Mouse (Mus musculus): Measurements from ENCODE around the gene Gipr.
"Not testable (repeated sequence)": the region's sequence is repeated elsewhere in the genome, so short reads cannot be mapped to it uniquely, and the experiment has no call there.

Gene Gipr

DNA sequence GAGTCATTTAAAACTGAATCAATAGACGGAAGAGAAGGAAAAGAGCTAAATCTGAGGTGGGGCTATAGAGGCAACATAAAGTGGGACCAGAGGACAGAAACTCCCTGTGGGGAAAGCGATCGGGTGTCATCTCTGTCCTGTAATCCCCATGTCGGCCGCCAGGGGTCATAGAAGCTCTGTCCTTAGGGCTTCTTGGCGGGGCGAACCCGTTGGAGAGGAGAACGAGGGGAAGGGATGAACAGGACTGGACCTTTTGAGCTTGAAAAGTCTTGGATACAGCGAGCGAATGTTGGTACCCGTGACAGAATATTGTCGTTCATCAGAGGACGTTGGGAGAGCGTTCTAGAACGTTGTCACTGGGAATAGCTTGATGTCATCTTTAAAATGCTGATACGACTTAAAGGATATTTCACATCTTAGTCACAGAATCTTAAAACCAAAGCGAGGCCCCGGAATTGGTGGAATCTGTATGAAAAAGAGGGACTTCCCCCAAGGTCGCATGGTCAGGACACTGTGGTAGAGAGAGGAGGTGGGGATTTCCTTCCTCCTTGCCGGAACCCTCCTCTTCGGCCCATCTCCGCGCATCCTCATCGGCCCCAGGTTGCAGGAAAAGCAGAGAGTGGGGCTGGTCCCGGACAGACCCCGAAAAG is 12.6 kb upstream of the Gipr start:
- DNase-seq (ENCODE audit: low spot score) = peak; percentile 88

DNA sequence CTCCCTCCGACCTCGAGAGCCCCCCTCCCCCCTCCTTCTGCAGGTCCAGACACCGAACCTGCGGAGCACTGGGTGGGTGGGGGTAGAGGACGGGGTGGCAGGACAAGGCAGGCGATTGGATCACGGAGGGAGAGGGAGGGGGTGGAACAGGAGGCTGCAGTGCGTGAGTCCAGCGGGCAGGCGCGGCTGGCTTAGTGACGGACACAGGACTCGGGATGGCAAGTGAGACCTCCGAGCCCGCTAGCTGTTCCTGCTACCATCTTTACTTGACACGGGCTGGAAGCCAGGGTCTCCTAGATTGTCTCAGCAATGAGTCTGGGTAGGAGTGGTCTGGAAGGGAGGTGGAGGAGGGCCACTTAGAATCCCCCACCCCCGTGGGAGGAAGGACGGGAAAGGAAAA is 12.1 kb upstream of the Gipr start:
- no peak for DNase-seq (ENCODE audit: low spot score)

DNA sequence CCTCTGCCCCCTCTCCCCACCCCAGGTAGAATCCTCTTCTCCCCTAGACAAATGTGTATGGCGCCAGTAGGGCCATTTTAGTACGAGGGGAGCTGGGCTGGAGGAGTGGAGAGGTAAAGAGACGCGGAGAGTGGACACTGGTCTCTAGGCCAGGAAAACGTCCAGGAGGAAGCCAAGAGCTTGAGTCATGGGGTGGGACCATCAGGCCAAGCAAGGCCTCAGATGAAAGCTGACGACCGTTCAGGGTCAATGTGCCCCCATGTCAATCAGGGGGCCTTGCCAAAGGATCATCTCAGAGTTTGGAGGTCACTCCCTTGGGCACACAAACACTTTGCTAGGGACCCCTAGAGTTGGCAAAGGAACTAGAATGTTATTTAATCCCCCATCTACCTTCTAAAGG is 11.3 kb upstream of the Gipr start:
- DNase-seq (ENCODE audit: low spot score) = no peak

DNA sequence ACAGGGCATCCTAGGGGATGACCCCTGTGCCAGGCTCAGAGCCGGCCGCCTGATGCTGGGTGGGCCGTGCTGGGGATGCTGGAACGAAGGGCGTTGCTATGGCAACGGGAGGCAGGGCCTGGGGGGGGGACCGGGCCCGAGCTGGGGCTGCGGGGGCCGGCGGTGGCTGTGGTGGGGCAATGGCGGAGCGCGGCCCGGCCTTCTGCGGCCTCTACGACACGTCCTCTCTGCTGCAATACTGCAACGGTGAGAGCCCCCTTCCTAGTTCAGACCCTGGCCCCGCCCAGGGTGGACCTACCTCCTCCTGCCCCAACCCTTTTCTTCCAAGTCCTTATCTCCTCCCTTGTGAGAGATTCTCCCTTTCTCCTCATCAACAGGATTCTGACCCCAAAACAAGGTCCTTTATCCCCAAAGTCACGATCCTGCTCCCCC is 10.6 kb upstream of the Gipr start:
- no peak for DNase-seq (ENCODE audit: low spot score)

DNA sequence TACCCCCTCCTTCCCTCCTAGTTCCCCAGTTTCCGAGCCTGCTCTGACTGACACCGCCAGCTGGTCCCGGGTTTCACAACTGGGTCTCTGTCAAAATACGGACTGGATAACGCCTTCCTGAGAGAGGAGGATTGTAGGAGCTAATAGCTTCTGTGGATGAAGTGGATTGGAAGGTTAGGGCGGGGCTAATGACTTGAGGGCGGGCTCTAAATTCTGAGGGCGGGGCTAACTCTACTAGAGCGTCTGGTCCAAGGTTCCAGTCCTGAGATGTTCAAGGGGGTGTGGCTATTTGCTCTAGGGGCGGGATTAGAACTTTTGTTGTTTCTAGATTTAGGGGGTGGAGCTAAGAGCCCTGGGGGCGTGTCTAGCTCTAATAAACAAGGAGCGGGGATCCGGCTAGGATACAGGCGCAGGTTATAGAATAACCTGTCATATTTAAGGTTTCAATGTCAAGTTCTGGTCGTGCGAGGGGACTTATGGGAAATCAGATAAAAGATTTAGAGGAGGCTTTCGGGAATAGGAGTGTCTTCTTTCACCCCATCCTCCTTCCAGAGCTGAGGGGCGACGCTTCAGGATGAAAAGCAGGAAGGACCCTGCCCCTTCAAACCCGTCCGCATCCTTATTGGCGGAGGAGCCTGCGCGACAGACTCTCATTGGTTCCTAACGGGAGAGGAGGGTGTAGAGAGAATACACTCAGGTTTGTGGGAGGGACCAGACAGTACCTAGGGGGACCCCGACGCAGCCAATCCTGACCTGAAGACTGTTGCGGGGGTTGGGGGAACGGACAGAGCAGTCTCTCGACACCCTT is 10.0 kb upstream of the Gipr start, which contains the start of gene Eml2:
Eml2 (plus strand) TSS at position 714 of the 808 bp plus-strand sequence.
- peak; percentile 82 for DNase-seq (ENCODE audit: low spot score)

DNA sequence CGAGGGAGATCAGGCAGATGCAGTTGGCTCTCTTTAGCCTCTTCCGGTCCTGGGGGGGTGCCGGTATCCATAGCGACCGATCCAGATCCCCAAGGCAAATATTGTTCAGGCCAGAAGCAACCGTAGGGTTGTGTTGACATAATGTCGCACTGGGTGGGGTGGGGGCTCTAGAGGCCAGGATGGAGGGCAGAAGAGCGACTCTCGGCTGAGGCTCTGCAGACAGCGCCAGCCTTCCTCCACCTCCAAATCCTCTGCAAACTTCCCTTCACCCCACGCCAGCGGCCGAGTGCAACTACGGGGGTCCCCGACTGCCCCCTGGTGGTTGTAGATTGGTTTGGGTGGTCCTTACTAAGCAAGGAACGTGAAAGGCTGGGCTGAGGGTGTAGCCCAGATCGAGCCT is 6.9 kb upstream of the Gipr start:
- DNase-seq (ENCODE audit: low spot score) = peak; percentile 93

DNA sequence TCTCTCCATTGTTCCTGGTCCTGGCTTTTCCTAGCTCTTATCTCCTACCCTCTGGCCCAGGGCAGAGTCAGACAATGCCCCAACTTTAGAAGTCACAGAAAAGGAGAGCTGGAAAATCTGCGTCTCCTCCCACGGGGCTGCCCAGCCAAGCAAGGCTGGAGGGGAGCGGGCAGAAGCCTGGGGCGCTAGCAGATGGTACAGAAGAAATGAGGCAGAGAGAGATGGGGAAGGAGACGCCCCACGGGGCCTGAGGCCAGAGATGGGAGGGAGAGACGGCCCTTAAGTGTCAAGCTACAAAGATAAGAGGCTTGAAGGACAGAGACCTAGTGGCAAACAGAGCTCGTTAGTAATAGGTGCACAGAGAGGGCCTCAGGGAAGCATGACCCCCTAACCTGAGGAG is 5.9 kb upstream of the Gipr start:
- DNase-seq (ENCODE audit: low spot score) = no peak

DNA sequence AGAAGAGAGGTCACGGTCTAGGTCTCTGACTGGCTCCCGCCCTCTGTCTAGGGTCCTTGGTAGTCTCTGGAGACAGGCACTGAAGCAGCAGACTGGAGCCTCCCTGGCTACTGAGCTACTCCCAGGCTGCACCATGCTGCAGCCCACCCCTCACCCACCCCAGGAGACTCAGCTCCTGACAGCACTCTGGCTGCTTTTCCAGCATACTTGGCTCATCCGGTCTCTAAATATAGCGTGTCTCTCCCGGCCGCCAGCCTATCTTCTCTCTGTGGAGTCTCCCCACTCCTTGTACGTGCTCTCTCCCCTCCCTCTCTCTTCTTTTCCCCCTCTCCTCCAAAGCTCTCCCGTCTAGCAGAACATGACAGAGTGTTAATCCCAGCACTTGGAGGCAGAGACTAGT is 4.2 kb upstream of the Gipr start:
- no peak for DNase-seq (ENCODE audit: low spot score)

DNA sequence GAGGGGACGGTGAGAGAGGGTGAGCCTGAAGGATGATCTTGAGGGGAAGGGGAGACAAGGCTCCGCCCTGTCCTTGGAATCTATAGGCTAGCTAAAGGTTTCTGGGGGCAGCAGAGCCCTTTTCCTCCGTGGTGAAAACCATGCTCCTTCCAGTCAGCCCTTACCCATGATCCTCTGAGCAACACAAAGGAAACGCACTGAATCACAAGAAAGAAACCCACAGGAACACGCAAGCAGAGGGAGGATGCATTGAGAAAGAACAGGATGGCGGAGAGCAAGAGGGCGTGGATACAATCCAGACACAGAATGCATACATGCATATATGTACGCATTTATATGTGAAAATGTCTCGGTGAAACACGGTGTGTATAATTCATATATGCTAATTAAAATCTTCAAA is 3.6 kb upstream of the Gipr start:
- DNase-seq (ENCODE audit: low spot score) = no peak

DNA sequence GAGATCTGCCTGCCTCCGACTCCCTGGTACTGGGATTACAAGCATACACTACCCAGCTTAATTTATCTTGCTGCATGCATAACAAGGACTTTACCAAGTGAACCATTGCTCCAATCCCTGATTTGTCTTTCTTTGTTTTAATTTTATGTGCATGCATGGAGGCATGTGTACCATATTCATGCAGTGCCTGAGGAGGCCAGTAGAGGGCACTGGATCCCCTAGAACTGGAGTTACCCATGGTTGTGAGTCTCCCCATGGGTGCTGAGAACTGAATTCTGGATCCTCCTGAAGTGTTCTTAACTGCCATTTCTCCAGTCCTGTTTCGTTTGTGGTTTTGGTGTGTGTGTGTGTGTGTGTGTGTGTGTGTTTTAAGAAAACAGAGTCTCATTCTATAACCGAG is 1.1 kb upstream of the Gipr start:
- no peak for DNase-seq (ENCODE audit: low spot score)

DNA sequence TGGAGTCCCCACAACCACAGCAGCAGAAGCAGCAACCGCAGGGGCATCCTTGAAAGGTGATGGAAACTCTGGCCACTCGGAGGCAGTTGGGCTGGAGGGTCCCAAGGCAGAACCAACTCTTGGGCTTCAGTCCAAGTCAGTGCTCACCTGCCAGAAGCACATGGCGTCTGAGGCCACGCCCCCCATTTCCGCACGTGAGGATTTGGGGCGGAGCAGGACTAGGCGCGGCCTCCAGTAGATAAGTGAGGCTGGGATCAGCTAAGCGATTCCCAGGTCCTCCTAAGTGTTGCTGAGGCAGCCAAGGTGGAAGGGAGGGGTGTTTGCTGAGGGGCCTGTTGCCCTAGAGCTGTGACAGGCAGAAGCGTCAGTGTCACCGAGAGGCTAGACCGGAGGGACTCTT is 949 bp downstream of the Gipr start:
- no peak for DNase-seq (ENCODE audit: low spot score)

DNA sequence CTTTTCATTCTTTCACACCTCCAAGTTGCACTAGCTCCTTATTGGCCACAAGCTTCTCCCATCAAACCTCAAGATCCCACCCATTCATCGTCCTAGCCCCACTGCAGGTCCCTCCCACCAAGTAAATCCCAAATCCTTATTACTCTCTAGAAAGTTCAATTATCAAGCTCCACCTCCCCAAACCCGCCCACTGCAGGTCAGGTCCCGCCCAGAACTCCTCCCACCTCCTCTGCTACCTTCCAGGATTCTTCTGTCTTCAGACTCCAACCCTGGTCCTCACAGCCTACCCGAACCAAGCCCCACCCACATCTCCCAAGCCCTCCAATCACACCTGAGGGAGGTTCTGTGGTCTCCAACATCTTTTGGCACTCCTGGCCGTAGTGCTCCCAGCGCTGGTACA is 1.7 kb downstream of the Gipr start:
- peak; percentile 56 for DNase-seq (ENCODE audit: low spot score)

DNA sequence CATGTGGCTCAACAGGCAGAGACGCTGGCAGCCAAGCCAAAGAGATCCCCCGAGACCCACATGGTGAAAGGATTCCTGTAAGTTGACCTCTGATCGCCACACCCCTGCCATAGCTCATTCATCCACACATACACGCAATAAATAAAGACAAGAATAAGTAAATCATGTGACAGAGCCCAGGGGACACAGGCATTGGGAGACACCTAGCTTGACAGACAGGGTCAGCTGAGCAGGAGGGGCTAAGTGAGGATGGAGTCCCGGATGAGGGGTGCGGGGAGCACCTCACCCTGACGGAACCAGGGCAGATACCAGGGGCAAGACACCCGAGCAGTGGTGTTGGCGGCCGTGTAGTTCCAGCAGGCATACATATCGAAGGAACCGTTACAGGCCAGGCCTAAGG is 2.2 kb downstream of the Gipr start:
- DNase-seq (ENCODE audit: low spot score) = no peak

DNA sequence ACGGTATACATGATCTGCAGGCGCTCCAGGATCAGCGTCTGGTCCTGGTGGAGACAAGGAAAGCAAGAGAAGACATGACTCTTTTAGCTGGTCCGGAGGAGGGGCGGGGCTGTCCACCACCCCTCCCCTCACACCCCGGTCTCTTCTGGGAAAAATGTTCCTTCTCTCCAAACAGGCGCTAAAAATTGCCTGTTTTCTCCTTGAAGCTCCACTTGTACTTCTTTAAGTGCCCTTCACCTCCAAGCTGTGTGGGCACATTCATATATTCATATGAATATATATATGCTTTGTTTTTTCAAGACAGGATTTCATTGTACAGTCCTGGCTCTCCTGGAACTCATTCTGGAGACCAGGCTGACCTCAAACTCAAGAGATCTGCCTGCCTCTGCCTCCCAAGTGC is 3.0 kb downstream of the Gipr start:
- no peak for DNase-seq (ENCODE audit: low spot score)

DNA sequence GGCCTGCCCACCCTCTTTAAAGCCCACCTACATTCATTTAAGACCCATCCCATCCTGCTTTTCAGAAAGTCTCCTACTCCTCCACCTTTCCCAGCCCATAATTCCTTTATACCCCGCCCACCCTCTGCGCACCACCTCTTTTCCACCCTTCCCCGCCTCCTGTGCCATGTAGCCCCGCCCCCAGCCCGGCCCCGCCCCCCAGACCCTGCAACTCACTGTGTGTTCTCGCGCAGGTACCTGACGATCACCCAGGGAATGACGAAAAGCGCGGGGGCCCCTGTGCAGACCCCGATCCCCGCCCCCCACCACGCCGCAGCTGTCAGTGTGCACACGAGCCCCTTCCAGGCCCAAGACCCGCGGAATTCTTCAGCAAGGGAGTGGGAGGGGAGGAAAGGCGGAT is 5.8 kb downstream of the Gipr start:
- DNase-seq (ENCODE audit: low spot score) = peak; percentile 64

DNA sequence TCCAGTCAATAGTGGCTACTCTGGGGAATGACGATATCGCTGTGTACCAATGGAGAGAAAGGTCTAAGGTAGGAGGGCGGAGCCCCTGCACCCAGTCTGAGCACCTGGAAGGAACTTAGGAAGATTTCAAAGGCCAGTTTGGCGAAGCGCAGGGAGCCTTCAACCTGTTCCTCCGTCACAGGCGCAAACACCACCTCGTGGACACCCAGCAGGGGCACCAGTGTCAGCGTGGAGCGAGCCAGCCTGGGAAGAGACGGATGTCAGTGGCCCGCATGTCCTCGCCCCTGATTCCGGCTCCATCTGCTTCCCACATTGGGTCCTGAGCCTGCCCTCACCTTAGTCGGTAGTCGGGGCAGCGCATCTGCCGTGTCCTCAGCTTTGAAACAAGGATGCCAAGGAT is 6.5 kb downstream of the Gipr start:
- no peak for DNase-seq (ENCODE audit: low spot score)

DNA sequence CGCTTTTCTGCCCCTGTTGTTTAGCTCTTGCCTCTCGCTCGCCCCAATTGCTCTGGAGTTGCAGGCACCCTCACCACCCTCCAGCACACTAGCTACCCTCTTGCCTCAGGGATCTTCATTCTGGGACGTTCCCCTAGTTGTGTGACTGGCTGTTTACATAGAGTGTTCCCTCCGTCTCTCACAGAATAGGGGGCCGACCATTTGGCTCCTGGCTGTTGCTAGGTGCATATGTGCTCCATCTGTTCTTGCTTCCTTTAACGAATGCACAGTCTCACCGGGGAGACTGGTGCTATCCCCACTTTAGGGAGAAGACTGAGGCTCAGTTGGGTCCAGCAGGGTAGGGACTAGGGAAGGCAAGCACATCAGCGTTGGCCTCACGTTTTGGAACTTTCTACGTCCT is 7.3 kb downstream of the Gipr start:
- no peak for DNase-seq (ENCODE audit: low spot score)

DNA sequence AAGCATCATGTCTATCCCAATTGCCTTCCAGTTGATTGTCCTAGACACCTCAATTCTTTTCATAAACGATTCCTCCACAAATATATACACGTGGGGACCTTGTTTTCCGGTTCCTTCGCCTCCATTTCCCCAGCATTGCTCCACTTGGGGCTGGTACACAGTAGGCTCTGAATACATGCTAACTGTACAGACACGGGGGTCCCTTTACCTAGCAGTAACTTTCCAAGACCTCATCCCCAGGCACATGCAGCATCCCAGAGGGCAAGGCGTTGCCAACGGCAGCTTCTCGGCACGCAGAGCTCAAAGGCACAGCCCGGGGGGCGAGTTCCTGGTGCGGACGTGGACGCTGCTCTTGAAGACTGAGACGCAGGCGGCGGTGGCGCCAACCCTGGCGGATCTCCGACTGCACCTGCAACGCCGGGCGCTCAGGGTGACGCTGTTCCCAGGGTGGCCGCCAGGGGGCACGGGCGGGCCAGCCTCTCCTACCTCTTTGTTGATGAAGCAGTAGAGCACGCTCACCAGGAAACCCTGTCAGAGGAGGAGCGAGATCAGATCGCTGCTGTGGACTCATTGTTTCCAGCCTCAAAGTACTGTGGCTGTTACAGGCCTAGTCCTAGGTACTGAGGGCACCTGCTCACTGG is 8.6 kb downstream of the Gipr start:
- DNase-seq (ENCODE audit: low spot score) = peak; percentile 88

DNA sequence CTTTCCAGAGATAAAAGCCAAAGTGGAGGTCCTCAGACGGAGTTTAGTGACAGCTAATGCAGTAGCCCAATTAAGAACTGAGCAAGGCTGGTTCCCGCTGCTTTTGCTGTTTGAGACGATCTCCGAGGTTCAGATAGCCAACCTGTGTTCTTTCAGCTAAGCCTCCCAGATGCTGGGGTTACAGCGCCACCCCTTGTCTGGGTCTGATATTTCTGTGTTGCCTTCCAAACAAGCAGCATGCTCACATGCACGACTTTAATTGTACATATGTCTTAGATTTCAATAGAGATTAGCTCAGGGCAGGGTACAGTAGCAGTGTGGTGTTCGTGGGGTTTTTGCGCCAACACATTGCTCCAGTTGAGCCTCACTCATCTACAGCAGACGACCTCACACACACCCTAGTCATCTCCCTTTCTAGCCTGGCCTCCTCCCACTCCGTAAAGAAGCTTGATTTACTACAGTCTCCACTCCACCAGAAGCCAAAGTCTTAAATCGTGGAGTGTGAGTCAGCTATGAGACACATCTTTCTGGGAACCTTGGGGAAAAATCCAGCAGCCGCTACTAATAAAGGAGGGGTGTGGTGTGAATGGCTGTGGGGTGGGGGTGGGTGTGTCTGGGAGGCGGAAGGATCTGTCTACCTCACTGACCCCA is 10.0 kb downstream of the Gipr start:
- no peak for DNase-seq (ENCODE audit: low spot score)

DNA sequence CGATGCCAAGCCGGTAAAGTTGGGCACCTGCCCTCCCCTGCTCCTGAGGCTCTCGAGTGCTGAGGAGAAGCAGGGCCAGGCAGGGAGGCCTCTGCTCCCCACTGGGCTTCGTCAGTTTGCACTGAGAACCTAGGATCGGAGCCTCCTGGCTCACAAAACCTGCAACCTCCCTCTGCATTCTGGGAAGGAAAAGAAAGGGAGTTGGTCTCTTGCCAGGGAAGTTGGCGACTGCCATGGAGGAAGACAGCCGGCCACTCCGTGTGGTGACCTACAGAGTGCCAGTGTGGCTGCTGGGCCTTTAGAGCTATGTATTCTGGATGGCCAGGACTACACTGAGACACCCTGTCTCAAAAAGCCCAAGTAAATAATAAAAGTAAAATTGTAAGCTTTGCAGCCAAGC is 11.1 kb downstream of the Gipr start:
- DNase-seq (ENCODE audit: low spot score) = no peak

DNA sequence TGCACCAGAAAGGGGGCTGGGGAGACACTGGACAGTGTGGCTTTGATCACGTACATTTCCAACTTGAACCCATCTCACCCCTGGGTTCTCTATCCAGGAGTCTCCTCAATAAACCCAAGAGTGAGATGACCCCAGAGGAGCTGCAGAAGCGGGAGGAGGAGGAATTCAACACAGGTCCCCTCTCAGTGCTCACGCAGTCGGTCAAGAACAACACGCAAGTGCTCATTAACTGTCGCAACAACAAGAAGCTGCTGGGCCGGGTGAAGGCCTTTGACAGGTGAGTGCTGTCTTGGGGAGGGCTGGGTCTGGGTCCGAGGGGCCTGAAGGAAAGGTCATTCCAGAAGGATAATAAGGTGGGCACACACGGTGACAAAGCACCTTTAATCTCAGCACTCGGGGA is 14.8 kb downstream of the Gipr start:
- DNase-seq (ENCODE audit: low spot score) = not testable (repeated sequence)

DNA sequence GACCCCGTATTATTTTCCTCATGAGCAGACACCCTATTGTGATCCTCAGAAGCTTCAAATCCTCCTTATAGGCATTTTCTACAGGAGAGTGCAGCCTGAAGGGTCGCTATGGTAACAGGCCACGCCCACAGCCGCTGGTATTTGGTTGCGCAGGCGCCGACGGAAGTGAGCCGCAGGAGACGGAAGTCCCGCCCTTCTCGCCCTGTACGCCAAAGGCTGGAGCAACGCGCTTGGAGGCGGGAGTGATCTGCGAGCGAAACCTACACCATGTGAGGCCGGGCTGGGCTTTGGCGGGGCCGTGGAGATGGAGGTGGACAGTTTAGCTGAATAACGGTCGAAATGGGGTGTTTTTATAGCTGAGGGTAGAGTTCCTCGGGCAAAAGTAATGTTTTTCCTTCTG is 16.3 kb downstream of the Gipr start, which contains the start of gene Snrpd2:
Snrpd2 (plus strand) TSS at position 97 of the 400 bp plus-strand sequence.
- peak; percentile 98 for DNase-seq (ENCODE audit: low spot score)
